Mouse (Mus musculus) NIH3T3 (cell line): Measurements from ENCODE around the gene Slfn5.
"Not testable (repeated sequence)": the region's sequence is repeated elsewhere in the genome, so short reads cannot be mapped to it uniquely, and the experiment has no call there.

Experiments used
- DNase-seq: peaks from one replicate; pipeline ENCODE4 v3.0.0-alpha.2; 2012; ENCODE audit warnings: low read depth

The Slfn5 gene

DNA sequence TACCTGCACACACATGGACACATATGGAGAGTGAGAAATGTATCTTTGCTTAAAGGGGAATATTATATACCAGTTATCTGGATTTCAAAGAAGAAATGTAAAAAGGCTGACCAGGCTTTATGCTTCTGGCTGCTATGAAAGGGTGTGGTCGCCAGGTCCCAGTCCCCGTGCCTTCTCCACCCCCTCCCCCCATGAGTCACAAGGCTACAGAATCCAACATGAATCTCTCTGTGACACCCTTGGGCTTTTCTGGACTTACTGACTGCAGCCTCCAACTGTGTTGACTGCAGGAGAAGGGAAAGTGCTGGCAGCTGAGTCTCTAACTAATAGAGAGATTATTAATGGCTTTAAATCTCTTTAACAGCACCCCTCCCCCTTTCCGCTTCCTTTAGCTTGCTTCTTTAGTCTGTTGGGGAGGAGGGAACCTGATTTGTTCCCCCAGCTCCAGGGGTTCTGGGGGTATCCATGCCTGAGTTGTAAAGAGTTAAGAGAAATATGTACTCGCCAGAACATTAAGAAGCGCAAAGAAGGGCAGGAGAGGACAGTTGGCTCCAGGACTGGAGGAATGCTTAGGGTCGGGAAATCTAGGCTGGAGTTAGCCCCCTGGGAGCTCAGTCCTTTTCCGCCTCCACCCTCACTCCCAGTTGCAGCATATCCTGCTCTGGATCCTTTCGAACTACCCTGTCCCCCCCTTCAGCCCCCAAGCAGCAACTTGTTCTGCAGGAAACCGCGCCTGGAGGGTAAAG is at the start of gene Slfn5:
Gene Slfn5 (plus strand): TSS at position 614 of the 746 bp plus-strand sequence.
- no peak for DNase-seq

DNA sequence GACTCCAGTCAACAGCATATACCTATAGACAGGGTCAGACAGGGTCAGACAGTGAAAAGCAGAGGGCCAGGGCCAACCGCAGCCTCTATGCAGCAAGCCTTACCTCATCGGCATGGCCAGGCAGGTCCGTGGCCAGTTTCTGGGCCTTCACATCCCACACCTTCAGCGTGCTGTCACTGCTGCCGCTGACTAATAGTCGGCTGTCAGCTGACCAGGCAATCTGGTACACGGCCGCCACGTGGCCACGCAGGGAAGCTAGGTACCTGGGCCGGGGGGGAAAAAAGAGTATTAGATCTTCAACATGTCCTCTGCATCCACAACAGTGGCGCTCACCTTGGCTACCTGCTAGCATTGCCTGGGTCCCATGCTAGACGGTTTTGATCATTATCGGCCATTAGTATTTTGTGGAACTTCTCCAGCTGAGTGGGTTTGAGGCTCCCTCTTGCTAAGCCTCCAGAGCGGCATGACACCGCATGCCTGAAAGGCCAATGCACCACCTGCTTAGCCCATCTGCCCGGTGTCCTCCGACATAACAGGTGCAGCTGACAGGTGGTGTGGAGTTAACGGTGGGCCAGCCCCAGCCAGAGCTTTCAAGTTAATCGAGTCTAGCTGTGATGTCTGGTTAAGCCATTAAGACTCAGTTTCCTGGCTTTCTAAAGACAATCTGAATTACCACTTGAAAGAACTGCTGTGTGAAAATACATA is 49.4 kb upstream of the Slfn5 start:
- no peak for DNase-seq

DNA sequence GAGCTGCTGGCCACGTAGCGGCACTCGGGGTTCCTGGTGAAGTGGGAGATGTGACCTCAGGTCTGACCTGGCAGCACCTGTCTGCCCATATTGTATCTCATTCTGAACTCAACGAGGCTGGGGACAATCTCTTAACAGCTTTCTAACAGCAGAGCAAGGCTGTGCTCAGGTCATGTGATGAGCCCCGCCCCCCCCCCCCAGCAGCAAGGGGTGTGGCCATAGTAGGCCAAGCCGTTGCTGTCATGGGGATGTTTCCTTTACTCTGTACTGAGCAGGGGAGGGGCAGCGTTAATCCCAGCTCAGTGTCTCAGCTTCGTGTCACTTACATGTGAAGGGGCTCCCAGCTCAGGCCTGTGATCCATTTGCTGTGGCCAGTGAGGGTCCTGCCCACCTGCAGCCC is 46.2 kb upstream of the Slfn5 start:
- DNase-seq = no peak

DNA sequence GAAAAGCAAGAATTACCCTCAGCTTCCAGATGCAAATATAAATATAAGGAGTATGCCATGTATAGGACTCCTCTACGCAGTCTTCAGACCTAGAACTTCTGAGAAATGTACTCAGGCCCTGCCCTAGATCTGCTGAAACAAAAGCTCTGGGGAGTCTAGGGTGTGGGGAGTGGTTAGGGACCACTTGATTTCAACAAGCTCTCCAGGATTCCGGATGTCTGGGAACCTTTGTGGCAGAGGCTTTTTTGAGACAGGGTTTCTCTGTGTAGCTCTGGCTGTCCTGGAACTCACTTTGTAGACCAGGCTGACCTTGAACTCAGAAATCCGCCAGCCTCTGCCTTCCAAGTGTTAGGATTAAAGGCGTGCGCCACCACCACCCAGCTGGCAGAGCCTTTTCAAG is 45.3 kb upstream of the Slfn5 start:
- no peak for DNase-seq

DNA sequence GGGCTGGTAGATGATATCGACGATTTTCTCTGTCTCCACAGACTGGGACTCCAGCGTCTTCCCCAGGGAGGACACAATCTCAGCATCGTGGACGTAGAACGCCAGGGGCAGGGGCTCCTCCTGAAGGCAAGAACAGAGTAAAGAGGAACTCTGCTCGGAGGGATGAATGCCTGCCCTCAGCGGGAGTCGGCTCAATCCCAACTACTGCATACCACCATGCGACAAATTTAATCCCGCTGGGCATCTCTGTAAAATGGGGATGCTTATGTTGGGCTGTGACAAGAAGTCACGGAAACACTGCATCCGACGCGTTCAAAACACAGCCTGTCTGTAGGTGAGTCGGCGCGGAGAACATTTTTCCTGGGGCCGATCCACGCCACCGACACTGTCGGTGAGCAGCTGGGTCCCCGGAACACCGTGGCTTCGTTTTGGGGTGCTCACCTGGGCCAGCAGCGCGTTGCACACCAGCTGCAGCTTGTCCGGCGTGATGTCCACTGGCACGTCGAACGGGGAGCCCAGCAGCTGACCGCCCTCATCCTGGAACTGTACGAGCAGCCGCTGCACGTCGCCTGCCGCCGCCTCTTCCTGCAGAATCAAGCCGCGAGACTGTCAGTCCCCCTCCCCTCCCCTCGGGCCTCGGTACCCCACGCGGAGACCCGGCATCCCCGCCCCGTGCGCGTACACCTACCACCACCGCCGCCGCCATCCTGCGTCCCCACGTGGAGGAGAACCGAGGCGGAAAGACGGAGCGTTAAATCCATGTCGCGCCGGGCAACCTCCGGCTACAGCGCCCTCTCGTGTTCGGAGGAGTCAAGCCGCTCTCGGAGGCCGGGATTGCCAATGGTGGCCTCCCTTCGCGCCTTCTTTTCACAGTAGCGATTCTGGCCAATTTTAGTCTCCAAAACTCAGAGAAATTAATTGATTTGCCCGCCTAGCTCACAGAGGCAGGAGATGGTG is 43.2 kb upstream of the Slfn5 start, which contains the start of gene Nle1:
Gene Nle1 (minus strand): TSS at position 761 of the 957 bp plus-strand sequence.
- DNase-seq = peak; percentile 95

DNA sequence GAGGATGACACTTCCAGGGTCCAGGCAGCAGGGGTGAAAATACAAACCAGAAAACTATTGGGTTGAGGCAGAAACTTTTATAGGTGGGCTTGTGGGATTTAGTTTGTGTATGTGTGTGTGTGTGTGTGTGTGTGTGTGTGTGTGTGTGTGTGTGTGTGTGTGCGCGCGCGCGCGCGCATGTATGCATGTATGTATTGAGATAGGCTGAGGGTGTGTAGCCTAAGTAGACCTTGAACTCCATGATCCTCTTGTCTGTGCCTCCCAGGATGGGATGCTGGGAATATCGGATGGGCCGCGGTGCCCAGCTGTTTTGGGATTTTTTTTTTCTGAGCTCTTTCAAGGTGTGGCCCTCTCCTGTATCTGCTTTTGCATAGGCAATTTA is 42.5 kb upstream of the Slfn5 start:
- peak; percentile 23 for DNase-seq

DNA sequence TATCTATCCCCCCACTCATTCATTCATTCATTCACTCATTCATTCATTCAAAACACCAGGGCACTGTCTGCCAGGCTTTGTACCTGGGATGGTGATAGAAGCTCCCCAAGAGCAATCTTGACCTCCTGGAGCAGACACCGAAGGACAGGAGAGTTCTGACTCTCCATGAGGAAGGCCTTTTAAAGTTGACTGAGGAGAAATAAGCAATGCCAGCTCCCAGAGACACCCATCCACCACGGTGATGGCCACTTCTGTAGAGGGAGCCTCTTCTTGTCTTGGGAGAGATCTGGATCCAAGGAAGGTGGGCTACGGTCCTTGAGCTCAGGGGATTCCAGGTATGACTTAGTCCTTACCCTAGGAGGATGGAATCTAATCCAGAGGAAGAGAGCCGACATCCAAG is 40.9 kb upstream of the Slfn5 start, which contains the start of gene Unc45b:
Gene Unc45b (plus strand): TSS at position 301 of the 400 bp plus-strand sequence.
- DNase-seq = no peak

DNA sequence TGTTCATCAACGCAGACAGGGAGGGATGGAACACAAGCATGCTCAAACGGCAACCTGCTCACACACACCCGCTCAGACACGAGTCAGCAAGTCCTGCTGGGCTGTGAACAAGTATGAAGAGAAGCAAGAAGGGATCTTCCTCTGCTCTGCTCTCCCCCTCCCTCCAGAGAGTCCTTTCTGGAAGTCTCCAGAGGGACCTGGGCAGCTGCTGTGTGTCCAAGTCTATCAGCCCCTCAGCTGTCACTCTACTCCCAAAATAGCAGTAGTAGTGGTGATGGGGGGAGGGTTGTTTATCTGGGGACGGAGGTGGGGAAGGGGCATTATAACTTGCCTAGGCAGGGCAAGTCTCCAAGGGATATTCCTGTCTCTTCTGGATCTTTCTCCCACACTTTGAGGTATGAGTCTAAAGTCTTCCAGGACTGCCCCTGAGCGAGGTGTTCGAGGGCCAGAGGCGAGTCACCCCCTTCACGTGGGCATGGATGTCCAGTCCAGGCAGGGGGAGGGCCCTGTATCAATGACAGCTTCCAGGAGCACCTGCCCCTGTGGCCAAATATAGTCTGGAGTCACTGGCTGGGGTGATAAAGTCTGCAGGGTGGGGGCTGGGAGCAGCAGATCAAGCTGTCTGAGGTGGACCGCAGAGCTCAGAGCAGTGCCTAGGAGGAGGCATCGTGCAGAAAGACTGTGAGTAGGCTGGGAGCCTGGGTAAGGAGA is 40.3 kb upstream of the Slfn5 start:
- DNase-seq = no peak

DNA sequence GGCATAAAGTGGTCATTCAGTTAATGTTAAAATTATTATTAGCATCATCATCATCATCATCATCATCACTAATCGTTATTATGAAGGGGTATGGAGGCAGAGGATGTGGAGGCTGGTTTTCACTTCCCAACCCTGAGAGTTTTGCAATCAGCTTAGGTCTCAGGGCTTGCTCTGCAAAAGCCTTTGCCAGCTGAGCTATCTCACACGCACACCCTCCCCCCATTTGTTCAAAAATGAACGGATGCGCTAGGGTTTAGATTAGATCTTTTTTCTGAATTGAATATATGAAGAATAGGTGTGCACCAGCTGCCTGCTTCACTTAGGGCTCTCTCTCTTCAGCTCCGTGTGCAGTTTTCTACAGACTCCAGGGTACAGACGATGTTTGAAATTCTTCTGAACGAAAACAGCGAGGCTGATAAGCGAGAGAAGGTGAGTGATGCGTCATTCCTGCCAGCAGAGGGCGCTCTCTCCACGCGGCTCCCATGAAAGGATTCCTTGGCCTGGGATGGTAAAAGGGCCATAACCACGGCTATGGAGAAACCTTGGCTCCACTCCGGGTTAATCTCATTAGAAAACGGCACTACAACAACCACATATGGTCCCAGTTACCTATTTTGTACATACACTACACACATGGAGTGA is 36.3 kb upstream of the Slfn5 start:
- DNase-seq = peak; percentile 87

DNA sequence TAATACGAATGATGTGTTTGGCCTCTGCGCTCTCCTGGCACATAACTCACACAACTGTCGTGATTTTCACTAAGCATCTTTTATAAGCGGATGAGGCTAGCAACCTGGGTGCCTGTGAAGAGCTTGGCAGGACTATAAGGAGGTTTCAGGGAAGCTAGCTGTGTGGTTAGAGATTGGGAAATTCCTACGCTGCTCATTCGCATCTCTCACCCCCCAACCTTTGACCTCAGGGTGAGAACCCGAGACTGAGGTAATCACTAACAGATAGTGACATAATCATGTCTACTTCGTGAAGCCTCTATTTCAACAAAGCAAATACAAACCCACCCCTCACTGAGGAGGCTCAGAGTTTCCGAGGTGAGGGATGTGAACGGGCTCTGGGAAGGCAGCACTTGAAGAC is 30.4 kb upstream of the Slfn5 start:
- DNase-seq = peak; percentile 26

DNA sequence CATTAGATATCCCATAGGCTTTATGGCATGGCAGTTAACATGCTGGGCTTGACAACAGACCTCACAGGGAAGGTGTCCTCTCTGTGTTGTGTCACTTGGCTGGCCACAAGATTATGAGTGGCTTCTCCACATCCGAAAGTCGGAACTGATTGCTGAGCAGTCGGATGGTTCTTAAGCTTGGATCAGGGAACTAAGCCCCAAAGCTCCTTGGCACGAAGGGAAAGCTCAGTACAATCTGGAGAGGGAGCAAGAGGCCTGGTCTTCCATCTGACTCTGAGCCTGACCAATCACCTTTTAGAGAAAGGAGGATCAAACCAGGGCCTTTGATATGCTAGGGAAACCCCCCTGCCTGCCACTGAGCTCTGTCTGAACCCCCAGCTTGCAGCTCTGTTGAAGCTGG is 29.5 kb upstream of the Slfn5 start:
- no peak for DNase-seq

DNA sequence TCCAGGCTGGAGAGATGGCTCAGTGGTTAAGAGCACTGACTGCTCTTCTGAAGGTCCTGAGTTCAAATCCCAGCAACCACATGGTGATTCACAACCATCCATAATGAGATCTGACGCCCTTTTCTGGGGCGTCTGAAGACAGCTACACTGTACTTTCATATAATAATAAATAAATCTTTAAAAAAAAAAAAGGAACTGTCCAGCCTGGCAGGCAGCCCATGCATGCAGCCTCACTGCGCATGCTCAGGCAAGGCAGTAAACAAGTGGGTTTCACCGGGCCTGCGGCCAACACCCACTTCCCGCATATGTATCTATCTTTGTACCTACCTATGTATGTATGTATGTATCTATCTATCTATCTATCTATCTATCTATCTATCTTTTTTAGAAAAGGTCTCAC is 27.2 kb upstream of the Slfn5 start:
- DNase-seq = not testable (repeated sequence)

DNA sequence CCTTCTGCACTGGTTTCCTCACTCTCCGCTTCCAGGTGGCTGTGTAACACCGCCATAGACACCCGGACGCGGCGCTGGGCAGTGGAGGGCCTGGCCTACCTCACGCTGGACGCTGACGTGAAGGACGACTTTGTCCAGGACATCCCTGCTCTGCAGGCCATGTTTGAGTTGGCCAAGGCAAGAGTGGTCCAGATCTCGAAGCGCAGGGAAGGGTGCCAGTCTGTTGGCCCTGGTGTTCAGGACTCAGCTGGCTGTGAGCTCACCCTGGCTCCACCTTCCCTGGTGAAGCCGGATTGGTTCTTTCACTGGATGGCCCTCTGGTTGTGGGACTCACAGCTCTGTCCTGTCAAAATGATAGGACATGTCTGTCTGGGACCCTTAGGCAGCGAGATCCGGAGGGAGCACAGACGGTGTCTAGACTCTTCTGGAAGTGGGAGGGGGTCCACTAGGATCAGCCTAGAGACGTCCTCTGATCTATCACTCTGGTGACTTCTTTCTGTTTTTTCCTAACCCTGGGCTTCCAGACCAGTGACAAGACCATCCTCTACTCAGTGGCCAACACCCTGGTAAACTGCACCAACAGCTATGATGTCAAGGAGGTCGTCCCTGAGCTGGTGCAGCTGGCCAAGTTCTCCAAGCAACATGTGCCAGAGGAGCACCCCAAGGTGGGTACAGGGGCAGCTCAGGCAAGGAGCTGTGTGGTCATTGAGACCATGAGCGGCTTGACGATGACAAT is 22.1 kb upstream of the Slfn5 start:
- DNase-seq = no peak

DNA sequence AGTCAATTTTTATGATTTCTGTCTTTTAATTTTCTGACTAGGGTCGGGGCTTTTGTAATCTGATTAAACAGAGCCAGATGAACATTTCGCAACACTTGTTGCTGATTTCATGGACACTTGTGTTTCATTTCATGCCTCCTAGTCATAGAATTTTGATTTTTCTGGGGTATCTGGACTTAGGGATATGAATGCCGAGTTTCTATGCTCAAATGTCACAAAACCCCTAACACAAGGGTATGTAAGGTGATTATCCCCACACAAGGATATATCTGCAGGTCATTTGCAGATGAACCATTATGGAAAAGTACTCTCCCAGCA is 21.6 kb upstream of the Slfn5 start:
- no peak for DNase-seq

DNA sequence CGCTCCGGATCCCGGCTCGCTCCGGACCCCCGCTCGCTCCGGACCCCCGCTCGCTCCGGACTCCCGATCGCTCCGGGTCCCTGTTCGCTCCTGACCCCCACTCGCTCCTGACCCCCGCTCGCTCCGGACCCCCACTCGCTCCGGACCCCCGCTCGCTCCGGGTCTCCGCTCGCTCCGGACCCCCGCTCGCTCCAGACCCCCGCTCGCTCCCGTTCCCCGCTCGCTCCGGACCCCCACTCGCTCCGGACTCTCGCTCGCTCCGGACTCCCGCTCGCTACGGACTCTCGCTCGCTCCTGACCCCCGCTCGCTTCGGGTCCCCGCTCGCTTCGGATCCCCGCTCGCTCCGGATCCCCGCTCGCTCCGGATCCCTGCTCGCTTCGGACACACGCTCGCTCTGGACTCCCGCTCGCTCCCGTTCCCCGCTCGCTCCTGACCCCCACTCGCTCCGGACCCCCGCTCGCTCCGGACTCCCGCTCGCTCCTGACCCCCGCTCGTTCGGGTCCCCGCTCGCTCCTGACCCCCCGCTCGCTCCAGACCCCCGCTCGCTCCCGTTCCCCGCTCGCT is 20.7 kb upstream of the Slfn5 start:
- not testable (repeated sequence) for DNase-seq

DNA sequence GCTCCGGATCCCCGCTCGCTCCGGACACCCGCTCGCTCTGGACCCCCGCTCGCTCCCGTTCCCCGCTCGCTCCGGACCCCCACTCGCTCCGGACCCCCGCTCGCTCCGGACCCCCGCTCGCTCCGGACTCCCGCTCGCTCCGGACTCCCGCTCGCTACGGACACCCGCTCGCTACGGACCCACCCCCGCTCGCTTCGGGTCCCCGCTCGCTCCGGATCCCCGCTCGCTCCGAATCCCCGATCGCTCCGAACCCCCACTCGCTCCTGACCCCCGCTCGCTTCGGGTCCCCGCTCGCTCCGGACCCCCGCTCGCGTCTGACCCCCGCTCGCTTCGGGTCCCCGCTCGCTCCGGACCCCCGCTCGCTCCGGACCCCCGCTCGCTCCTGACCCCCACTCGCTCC is 20.0 kb upstream of the Slfn5 start:
- DNase-seq = not testable (repeated sequence)

DNA sequence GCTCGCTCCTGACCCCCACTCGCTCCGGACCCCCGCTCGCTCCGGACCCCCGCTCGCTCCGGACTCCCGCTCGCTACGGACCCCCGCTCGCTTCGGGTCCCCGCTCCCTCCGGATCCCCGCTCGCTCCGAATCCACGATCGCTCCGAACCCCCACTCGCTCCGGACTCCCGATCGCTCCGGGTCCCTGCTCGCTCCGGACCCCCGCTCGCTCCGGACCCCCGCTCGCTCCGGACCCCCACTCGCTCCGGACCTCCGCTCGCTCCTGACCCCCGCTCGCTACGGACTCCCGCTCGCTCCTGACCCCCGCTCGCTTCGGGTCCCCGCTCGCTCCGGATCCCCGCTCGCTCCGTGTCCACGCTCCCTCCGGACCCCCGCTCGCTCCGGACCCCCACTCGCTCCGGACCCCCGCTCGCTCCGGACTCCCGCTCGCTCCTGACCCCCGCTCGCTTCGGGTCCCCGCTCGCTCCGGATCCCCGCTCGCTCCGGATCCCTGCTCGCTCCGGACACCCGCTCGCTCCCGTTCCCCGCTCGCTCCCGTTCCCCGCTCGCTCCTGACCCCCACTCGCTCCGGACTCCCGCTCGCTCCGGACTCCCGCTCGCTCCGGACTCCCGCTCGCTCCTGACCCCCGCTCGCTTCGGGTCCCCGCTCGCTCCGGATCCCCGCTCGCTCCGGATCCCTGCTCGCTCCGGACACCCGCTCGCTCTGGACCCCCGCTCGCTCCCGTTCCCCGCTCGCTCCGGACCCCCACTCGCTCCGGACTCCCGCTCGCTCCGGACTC is 19.3 kb upstream of the Slfn5 start:
- not testable (repeated sequence) for DNase-seq

DNA sequence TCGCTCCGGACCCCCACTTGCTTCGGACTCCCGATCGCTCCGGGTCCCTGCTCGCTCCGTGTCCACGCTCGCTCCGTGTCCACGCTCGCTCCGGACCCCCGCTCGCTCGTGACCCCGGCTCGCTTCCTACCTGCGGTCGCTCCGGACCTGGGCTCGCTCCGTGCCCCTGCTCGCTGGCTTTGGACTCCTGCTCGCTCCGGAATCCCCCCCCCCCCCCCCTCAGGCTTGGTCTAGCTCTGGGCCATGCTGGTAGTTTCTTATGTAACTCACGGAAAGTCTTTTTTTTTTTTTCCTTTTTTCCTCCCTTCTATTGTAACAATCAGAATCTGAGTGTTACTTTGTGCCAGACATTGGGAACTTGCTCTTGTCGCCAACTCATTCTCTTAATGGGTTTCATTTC is 18.0 kb upstream of the Slfn5 start:
- no peak for DNase-seq

DNA sequence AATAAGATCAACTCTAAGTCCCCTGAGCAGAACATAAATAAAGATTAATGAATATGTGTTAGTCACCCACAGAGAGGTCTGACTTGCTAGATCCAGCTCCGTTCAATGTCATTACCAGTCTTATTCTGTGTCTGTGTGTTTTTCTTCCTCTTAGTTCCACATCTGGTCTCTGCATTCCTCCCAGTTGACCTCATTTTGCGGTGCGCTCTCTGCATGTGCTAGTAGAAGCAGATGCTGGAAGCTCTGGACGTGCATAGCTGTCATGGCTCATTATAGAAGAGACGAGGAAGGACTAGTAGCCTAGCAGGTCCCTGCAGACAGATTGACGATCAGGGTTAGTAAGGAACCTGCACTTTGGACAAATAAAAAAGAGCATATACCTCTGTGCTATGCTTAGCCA is 7.8 kb upstream of the Slfn5 start:
- peak; percentile 66 for DNase-seq

DNA sequence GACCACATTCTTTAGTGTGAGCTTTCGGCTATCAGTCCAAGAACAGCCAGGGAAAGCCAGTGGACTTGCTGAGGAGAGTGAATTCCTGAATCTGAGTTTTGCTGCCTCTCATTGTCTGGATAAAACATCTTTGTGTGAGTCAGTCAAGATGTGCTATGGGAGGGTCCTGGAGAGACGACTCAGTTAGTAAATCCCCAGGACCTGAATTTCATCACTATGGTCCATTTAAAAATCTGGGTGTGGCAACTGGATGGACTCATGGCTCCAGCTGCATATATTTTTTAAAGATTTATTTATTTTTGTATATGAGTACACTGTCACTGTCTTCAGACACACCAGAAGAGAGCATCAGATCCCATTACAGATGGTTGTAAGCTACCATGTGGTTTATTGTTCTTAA is 5.5 kb upstream of the Slfn5 start:
- DNase-seq = peak; percentile 45
